Mouse (Mus musculus): Measurements from ENCODE around the gene Reg4. TPM values are rescaled to one million over a fixed set of nuclear protein-coding genes. Genes with fewer than 3 reads are reported as not detected.

Reg4 gene
- polyA plus RNA-seq, 1 experiment = not detected

GRCm38 (mm10) chr3:98280204-98280932 is 58.4 kb downstream of the Reg4 start, which contains the start of gene Hmgcs2:
Gene Hmgcs2, plus strand, starts transcription at chr3:98280435.
- Histone ChIP-seq H3K27ac (ENCODE audit: control insufficient read depth, insufficient read depth, low read depth, low read length, poor library complexity) (no peak within 1 kb of the TSS), H3K4me3 (replicated peaks; ENCODE audit: control insufficient read depth, low read depth, low read length) (no peak within 1 kb of the TSS), H3K4me1 (ENCODE audit: control insufficient read depth, insufficient read depth, low read length) (no peaks in the 10 kb centered on the region; the same call in 1 of the 2 replicates)
- TF ChIP-seq POLR2A (IDR thresholded peaks at IDR 0.05; ENCODE audit: borderline replicate concordance, control insufficient read depth, low read depth, low read length) = no peak
- WGBS = 73% methylated on average over 14 of the region's 14 CpGs

GRCm38 (mm10) chr3:98280933-98281678 is 59.1 kb downstream of the Reg4 start:
- Histone ChIP-seq H3K4me1 (ENCODE audit: control insufficient read depth, insufficient read depth, low read length) (no peaks in the 10 kb centered on the region; the same call in 1 of the 2 replicates), H3K27ac (ENCODE audit: control insufficient read depth, insufficient read depth, low read depth, low read length, poor library complexity) (no peak overlapping the region), H3K4me3 (replicated peaks; ENCODE audit: control insufficient read depth, low read depth, low read length) (no peak overlapping the region)
- TF ChIP-seq POLR2A (IDR thresholded peaks at IDR 0.05; ENCODE audit: borderline replicate concordance, control insufficient read depth, low read depth, low read length) (no peak), CTCF (IDR thresholded peaks at IDR 0.05; ENCODE audit: control insufficient read depth, insufficient read depth, low read length) (peak; percentile 91)
- WGBS = 14% methylated on average over 12 of the region's 12 CpGs

- H3K4me3 ChIP-seq (replicated peaks; ENCODE audit: control insufficient read depth, low read depth, low read length) = no peak overlapping the region
- no peaks in the 10 kb centered on the region; the same call in 1 of the 2 replicates for H3K4me1 ChIP-seq (ENCODE audit: control insufficient read depth, insufficient read depth, low read length)
- H3K27ac ChIP-seq (ENCODE audit: control insufficient read depth, insufficient read depth, low read depth, low read length, poor library complexity) = no peak overlapping the region
- TF ChIP-seq POLR2A (IDR thresholded peaks at IDR 0.05; ENCODE audit: borderline replicate concordance, control insufficient read depth, low read depth, low read length) (no peak), CTCF (IDR thresholded peaks at IDR 0.05; ENCODE audit: control insufficient read depth, insufficient read depth, low read length) (no peak)
- WGBS = 82% methylated on average over 8 of the region's 8 CpGs
Observed at GRCm38 (mm10) chr3:98282422-98282821, 60.5 kb downstream of the Reg4 start.

- no peak for TF ChIP-seq POLR2A (IDR thresholded peaks at IDR 0.05; ENCODE audit: borderline replicate concordance, control insufficient read depth, low read depth, low read length)
- no peak for TF ChIP-seq CTCF (IDR thresholded peaks at IDR 0.05; ENCODE audit: control insufficient read depth, insufficient read depth, low read length)
- H3K4me1 ChIP-seq (ENCODE audit: control insufficient read depth, insufficient read depth, low read length) = no peaks in the 10 kb centered on the region; the same call in 1 of the 2 replicates
- H3K4me3 ChIP-seq (replicated peaks; ENCODE audit: control insufficient read depth, low read depth, low read length) = no peak overlapping the region
- no peak overlapping the region for H3K27ac ChIP-seq (ENCODE audit: control insufficient read depth, insufficient read depth, low read depth, low read length, poor library complexity)
- 87% methylated on average over 5 of the region's 5 CpGs for WGBS
Observed at GRCm38 (mm10) chr3:98283205-98283604, 61.2 kb downstream of the Reg4 start.

Other genes starting within 250 kb of the Reg4 start
- gene Notch2, start 208.6 kb upstream of the Reg4 start, polyA plus RNA-seq (2011; ENCODE audit: insufficient read depth, insufficient read length, low replicate concordance, missing spikeins) = 10.0 and 22.9 TPM in 2 replicates
- gene Adam30, start 61.5 kb upstream of the Reg4 start, polyA plus RNA-seq (2011; ENCODE audit: insufficient read depth, insufficient read length, low replicate concordance, missing spikeins) = not detected in 2 replicates
- gene Hmgcs2, start 58.3 kb downstream of the Reg4 start, polyA plus RNA-seq (2011; ENCODE audit: insufficient read depth, insufficient read length, low replicate concordance, missing spikeins) = 1.1 and 4.4 TPM in 2 replicates
- gene Phgdh, start 117.8 kb downstream of the Reg4 start, polyA plus RNA-seq (2011; ENCODE audit: insufficient read depth, insufficient read length, low replicate concordance, missing spikeins) = 15.6 and 30.7 TPM in 2 replicates
- not detected in 2 replicates for gene Zfp697, start 160.3 kb downstream of the Reg4 start, polyA plus RNA-seq (2011; ENCODE audit: insufficient read depth, insufficient read length, low replicate concordance, missing spikeins)
- 0.97 TPM in 1 of 2 replicates, not detected in the other for gene Gm4450, start 235.0 kb downstream of the Reg4 start, polyA plus RNA-seq (2011; ENCODE audit: insufficient read depth, insufficient read length, low replicate concordance, missing spikeins)

Measured in bone marrow, adult 2 months (tissue).